Mouse (Mus musculus) liver, adult 2 months (tissue): ENCODE data around the gene Slc32a1. TPM values are rescaled to one million over a fixed set of nuclear protein-coding genes. Genes with fewer than 3 reads are reported as not detected.
A peak's percentile ranks its signal among the peaks of the same experiment; 100 is the strongest.

Experiments
- DNase-seq: peaks from one replicate; pipeline ENCODE4 v3.0.0-alpha.2; 2011; ENCODE audit warnings: low read depth, low spot score; ENCODE audit errors: extremely low read depth
- H3K27ac ChIP-seq: fragments of 200-500 bp; replicated peaks from 2 replicates; pipeline ENCODE4 v1.5.1; 2012; ENCODE audit warnings: low read depth, mild to moderate bottlenecking, control low read depth, inconsistent platforms, low read length; ENCODE audit not compliant: insufficient read depth
- H3K27me3 ChIP-seq: fragments of 200-500 bp; 2 replicates; pipeline ENCODE4 v1.6.1; 2012; ENCODE audit warnings: mild to moderate bottlenecking, moderate library complexity, low read length, inconsistent platforms; ENCODE audit not compliant: control insufficient read depth, insufficient read depth
- H3K36me3 ChIP-seq: fragments of 200-500 bp; 2 replicates; pipeline ENCODE4 v1.6.1; 2012; ENCODE audit warnings: low read length, inconsistent platforms; ENCODE audit not compliant: control insufficient read depth, insufficient read depth
- H3K4me1 ChIP-seq: fragments of 200-500 bp; 2 replicates; pipeline ENCODE4 v1.6.1; 2011; ENCODE audit warnings: low read length; ENCODE audit not compliant: control insufficient read depth, insufficient read depth
- H3K4me3 ChIP-seq: fragments of 200-500 bp; 2 replicates; pipeline ENCODE4 v1.5.1; 2011; ENCODE audit warnings: low read depth, mild to moderate bottlenecking, control low read depth, low read length, moderate library complexity; ENCODE audit not compliant: insufficient read depth
- H3K79me2 ChIP-seq: fragments of 200-500 bp; 2 replicates; pipeline ENCODE4 v1.6.1; 2012; ENCODE audit warnings: inconsistent platforms, mild to moderate bottlenecking, low read length, moderate library complexity; ENCODE audit not compliant: control insufficient read depth, insufficient read depth
- H3K9ac ChIP-seq: fragments of 200-500 bp; 2 replicates; pipeline ENCODE4 v1.6.1; 2012; ENCODE audit warnings: low read depth, mild to moderate bottlenecking, control low read depth, inconsistent platforms, low read length
- CTCF ChIP-seq: fragments of 200-500 bp; IDR thresholded peaks from 2 replicates; pipeline ENCODE4 v1.5.1; 2011; ENCODE audit warnings: low read depth, low read length, control low read depth
- POLR2A ChIP-seq: fragments of 200-500 bp; IDR thresholded peaks from 2 replicates; pipeline ENCODE4 v1.6.1; 2011; ENCODE audit warnings: low read length, control low read depth; ENCODE audit not compliant: insufficient read depth; ENCODE audit errors: extremely low read depth
- WGBS: fragments of 180-500 bp; shearing (Covaris S2); methylation state at CpG from one replicate; pipeline ENCODE4 v1.1.7; 2018; 5-methylcytosine and 5-hydroxymethylcytosine counted together
- polyA plus RNA-seq: library from polyadenylated mRNA; depleted of rRNA; stranded (reverse); fragments of >200 nt; gene quantifications from 2 replicates; pipeline ENCODE4 v1.2.3, GENCODE M21; 2012
- total RNA-seq: library from RNA; depleted of rRNA; stranded (reverse); fragments of >200 nt; gene quantifications from 2 replicates; pipeline ENCODE4 v1.2.3, GENCODE M21; 2014

The Slc32a1 gene
- total and polyA plus RNA-seq, 2 experiments, result not detected

GRCm38 (mm10) chr2:158609681-158610080 is 886 bp upstream of the Slc32a1 start:
- WGBS, result 3% methylated on average over 27 of the region's 27 CpGs
- Histone ChIP-seq H3K4me3 (no peak overlapping the region), H3K79me2 (no peaks in the 10 kb centered on the region), H3K9ac (no peak overlapping the region), H3K4me1 (no peaks in the 10 kb centered on the region), H3K36me3 (no peaks in the 10 kb centered on the region), H3K27ac (no peak overlapping the region), H3K27me3 (peaks cover 28% of the 10 kb centered on the region)
- no peak for DNase-seq
- no peak for TF ChIP-seq CTCF
- TF ChIP-seq POLR2A, result no peak

GRCm38 (mm10) chr2:158611326-158611719 is 756 bp downstream of the Slc32a1 start:
- Histone ChIP-seq H3K27me3 (peaks cover 32% of the 10 kb centered on the region), H3K27ac (no peak overlapping the region), H3K36me3 (no peaks in the 10 kb centered on the region), H3K9ac (no peak overlapping the region), H3K79me2 (no peaks in the 10 kb centered on the region), H3K4me3 (no peak overlapping the region), H3K4me1 (no peaks in the 10 kb centered on the region)
- DNase-seq, result no peak
- 4% methylated on average over 30 of the region's 30 CpGs for WGBS
- TF ChIP-seq CTCF (no peak), POLR2A (no peak)

GRCm38 (mm10) chr2:158611726-158612670 is 1.4 kb downstream of the Slc32a1 start:
- no peak for DNase-seq
- no peak for TF ChIP-seq CTCF
- no peak for TF ChIP-seq POLR2A
- Histone ChIP-seq H3K36me3 (no peaks in the 10 kb centered on the region), H3K9ac (no peak overlapping the region), H3K4me3 (no peak overlapping the region), H3K79me2 (no peaks in the 10 kb centered on the region), H3K27ac (no peak overlapping the region), H3K4me1 (no peaks in the 10 kb centered on the region), H3K27me3 (peaks cover 32% of the 10 kb centered on the region)
- WGBS, result 9% methylated on average over 30 of the region's 30 CpGs

- Histone ChIP-seq H3K4me3 (no peak overlapping the region), H3K36me3 (no peaks in the 10 kb centered on the region), H3K27ac (no peak overlapping the region), H3K79me2 (no peaks in the 10 kb centered on the region), H3K27me3 (peaks cover 34% of the 10 kb centered on the region), H3K4me1 (no peaks in the 10 kb centered on the region), H3K9ac (no peak overlapping the region)
- DNase-seq, result no peak
- TF ChIP-seq CTCF (no peak), POLR2A (no peak)
- 15% methylated on average over 10 of the region's 10 CpGs for WGBS
Observed at GRCm38 (mm10) chr2:158612671-158613250, 2.2 kb downstream of the Slc32a1 start.

GRCm38 (mm10) chr2:158613541-158614417 is 3.2 kb downstream of the Slc32a1 start:
- no peak overlapping the region for H3K27ac ChIP-seq
- peak; percentile 16 for DNase-seq
- TF ChIP-seq POLR2A (no peak), CTCF (peak; percentile 54)
- H3K9ac ChIP-seq, result no peak overlapping the region
- no peaks in the 10 kb centered on the region for H3K36me3 ChIP-seq
- no peaks in the 10 kb centered on the region for H3K4me1 ChIP-seq
- WGBS, result 6% methylated on average over 53 of the region's 53 CpGs
- H3K79me2 ChIP-seq, result no peaks in the 10 kb centered on the region
- no peak overlapping the region for H3K4me3 ChIP-seq
- peaks cover 34% of the 10 kb centered on the region for H3K27me3 ChIP-seq
